Mouse (Mus musculus) midbrain, embryonic 11.5 days (tissue): ENCODE data around the gene Muc4. TPM values are rescaled to one million over a fixed set of nuclear protein-coding genes. Genes with fewer than 3 reads are reported as not detected.

ENCODE experiments used
- ATAC-seq: fragments of 200-750 bp; cut with Nextera tagmentation; 2 replicates; pipeline ENCODE4 v1.8.0; 2017; ENCODE audit warnings: moderate TSS enrichment, moderate library complexity; ENCODE audit not compliant: low FRiP score
- DNase-seq: peaks from one replicate; pipeline ENCODE4 v3.0.0; 2015; ENCODE audit warnings: low spot score; ENCODE audit errors: missing footprints
- H3K27ac ChIP-seq: fragments of 300-500 bp; sonication (generic); 2 replicates; pipeline ENCODE4 v1.5.1; 2014; ENCODE audit warnings: low read depth, low read length
- H3K27me3 ChIP-seq: fragments of 300-500 bp; sonication (generic); 2 replicates; pipeline ENCODE4 v1.6.1; 2014; ENCODE audit warnings: mild to moderate bottlenecking, low read length, moderate library complexity, mixed read lengths; ENCODE audit not compliant: control insufficient read depth, insufficient read depth
- H3K36me3 ChIP-seq: fragments of 300-500 bp; sonication (generic); 2 replicates; pipeline ENCODE4 v1.6.1; 2014; ENCODE audit warnings: mild to moderate bottlenecking, low read length, moderate library complexity, mixed read lengths; ENCODE audit not compliant: control insufficient read depth, insufficient read depth
- H3K4me1 ChIP-seq: fragments of 300-500 bp; sonication (generic); 2 replicates; pipeline ENCODE4 v1.6.1; 2014; ENCODE audit warnings: low read length; ENCODE audit not compliant: control insufficient read depth, insufficient read depth
- H3K4me2 ChIP-seq: fragments of 300-500 bp; sonication (generic); 2 replicates; pipeline ENCODE4 v1.6.1; 2014; ENCODE audit warnings: mild to moderate bottlenecking, moderate library complexity
- H3K4me3 ChIP-seq: fragments of 300-500 bp; sonication (generic); 2 replicates; pipeline ENCODE4 v1.5.1; 2014; ENCODE audit warnings: low read depth, low read length
- H3K9ac ChIP-seq: fragments of 300-500 bp; sonication (generic); 2 replicates; pipeline ENCODE4 v1.6.1; 2014; ENCODE audit warnings: low read length
- H3K9me3 ChIP-seq: fragments of 300-500 bp; sonication (generic); 2 replicates; pipeline ENCODE4 v1.6.1; 2016; ENCODE audit warnings: low read length; ENCODE audit not compliant: control insufficient read depth
- WGBS: fragments of 180-500 bp; shearing (Covaris S2); extraction: QIAGEN DNeasy Blood & Tissue Kit; methylation state at CpG from one replicate; pipeline ENCODE4 v1.1.7; 2014; 5-methylcytosine and 5-hydroxymethylcytosine counted together
- polyA plus RNA-seq: library from polyadenylated mRNA; unstranded; fragments of >200 nt; fragmentation: Nextera tagmentation; extraction: Ambion mirVana; gene quantifications from 2 replicates; pipeline ENCODE4 v1.2.1, GENCODE M21; 2014

The Muc4 gene
- polyA plus RNA-seq, 1 experiment from 2014 or later = 0.29 TPM

DNA sequence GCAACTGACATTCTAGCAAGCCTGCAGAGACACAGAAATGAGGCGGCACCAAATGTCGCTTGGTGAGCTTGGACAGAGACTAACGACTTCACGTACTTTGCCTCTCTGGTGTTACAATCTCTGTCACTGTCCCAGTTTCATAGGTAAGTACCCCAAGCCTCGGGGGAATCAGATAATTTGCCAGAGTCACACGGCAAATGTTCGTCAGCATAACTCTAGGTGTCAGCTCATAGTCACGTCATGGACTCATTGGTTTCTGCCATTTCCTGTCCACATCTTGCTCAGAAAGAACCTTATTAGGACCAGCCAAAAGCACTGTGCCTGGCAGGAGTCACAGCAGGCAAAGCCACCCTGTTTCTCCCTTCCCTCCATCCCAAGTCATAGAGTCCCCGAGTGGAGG, 5.7 kb downstream of the Muc4 start:
- Histone ChIP-seq H3K36me3 (no peaks in the 10 kb centered on the region), H3K4me1 (peaks cover 2% of the 10 kb centered on the region; the same call in 1 of the 2 replicates), H3K27me3 (no peaks in the 10 kb centered on the region), H3K9me3 (no peaks in the 10 kb centered on the region), H3K9ac (no peak overlapping the region), H3K4me3 (no peak overlapping the region), H3K27ac (no peak overlapping the region), H3K4me2 (no peak overlapping the region)
- WGBS = 87% methylated on average over 9 of the region's 9 CpGs
- ATAC-seq (no peak), DNase-seq (peak; percentile 35)

DNA sequence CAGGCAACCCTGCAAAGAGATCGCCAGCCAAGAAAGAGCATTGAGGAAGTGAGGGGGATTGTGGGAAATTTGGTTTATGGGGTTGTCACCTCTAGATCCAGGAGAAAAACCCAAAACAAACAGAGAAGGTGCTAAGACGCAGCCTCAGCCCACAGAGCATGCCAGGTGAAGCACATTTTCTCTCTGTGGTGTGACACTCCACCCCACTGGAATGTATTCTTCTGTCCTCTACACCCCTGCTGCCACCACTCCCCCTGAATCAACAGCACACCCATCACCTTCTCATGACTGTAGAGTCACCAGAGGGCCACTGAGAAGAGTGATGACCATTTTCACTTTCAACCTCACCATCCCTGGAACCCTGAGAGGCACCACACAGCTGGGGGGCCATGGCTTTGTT, 7.0 kb downstream of the Muc4 start:
- Histone ChIP-seq H3K36me3 (no peaks in the 10 kb centered on the region), H3K27me3 (no peaks in the 10 kb centered on the region), H3K4me2 (no peak overlapping the region), H3K9me3 (no peaks in the 10 kb centered on the region), H3K4me3 (no peak overlapping the region), H3K4me1 (peaks cover 2% of the 10 kb centered on the region; the same call in 1 of the 2 replicates), H3K27ac (no peak overlapping the region), H3K9ac (no peak overlapping the region)
- ATAC-seq = no peak
- no peak for DNase-seq
- 91% methylated on average over 2 of the region's 2 CpGs for WGBS

DNA sequence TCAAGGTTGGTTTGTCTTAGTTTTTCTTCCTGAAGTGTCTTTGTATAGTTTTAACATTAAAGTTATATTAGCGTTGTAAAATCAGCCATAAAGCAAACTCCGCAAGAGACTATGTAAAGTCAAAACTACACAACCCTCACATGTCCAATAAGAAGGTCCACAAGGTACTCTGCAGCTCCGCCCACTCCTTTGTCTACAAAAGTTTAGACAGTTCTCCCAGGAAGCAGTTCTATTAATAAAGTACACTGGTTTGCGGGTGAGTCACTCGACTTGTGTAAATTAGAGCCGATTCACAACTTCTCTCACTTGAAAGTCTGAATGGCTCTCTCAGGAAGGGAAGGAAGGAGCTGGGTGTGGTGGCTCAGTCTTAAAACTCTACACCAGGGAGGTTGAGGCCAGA, 10.2 kb downstream of the Muc4 start:
- Histone ChIP-seq H3K27me3 (no peaks in the 10 kb centered on the region), H3K4me1 (peaks cover 2% of the 10 kb centered on the region; the same call in 1 of the 2 replicates), H3K9ac (no peak overlapping the region), H3K9me3 (no peaks in the 10 kb centered on the region), H3K36me3 (no peaks in the 10 kb centered on the region), H3K4me3 (no peak overlapping the region), H3K27ac (no peak overlapping the region), H3K4me2 (no peak overlapping the region)
- DNase-seq = peak; percentile 54
- ATAC-seq = no peak
- 87% methylated on average over 6 of the region's 6 CpGs for WGBS

DNA sequence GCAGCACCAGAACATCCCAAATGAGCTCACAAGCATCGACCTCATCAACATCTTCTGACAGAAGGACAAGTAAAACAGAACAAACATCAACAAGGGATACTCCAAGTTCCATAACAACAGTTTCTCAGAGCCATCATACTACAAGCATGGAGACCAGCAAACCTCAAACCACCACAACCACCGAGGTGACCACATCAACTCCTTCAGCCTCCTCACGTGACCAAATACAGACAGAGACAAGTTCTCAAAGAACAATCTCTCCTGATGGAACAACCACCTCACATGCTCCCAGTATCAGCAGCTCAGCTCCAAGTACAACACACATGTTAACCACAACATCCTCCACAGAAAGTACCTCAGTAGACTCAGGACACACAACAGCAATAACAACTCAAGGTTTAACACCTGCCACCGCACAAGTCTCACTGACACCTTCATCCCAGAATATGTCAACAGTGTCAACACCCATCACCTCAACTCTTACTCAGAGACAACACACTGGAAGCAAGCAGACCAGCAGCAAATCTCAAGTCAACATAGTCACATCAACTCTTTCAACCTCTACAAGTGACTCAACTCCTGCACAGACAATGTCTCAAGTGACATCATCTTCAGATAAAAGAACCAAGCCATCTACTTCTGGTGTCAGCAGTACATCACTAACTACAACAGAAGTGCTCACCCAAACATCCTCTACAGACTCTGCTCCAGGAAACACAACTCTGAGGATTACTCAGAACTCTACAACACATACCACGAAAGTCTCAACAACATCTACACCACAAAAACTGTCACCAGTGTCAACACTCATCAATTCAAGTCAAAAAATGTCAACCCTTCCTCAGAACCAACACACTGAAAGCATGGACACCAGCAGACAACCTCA, 14.8 kb downstream of the Muc4 start:
- H3K27ac ChIP-seq = no peak overlapping the region
- no peaks in the 10 kb centered on the region for H3K36me3 ChIP-seq
- no peak overlapping the region for H3K9ac ChIP-seq
- H3K4me3 ChIP-seq = no peak overlapping the region
- 77% methylated on average over 5 of the region's 5 CpGs for WGBS
- DNase-seq (no peak), ATAC-seq (no peak)
- no peaks in the 10 kb centered on the region for H3K9me3 ChIP-seq
- H3K27me3 ChIP-seq = no peaks in the 10 kb centered on the region
- H3K4me2 ChIP-seq = no peak overlapping the region
- 0 out of 2 replicates have a peak, but pooled peaks cover 1% of the 10 kb centered on the region for H3K4me1 ChIP-seq

DNA sequence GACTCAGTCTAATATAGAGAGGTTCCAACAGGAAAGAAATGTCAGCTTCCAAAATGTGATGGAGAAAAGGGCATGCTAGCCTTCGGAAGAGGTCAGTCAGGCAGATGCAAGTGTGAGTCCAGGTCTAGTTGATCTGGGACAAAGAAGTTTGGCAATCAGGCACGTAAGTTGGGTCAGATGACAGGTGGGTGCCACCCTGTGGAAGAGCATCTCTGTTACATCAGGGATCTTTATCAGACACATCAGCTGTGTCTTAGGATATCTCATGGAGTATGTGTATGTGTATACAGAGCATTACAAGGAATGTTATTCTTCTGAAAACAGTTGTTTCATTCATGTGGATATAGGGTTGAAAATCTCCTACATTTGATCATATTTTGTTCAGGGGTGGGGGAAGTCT, 28.9 kb downstream of the Muc4 start:
- DNase-seq = no peak
- Histone ChIP-seq H3K9me3 (no peaks in the 10 kb centered on the region), H3K4me3 (no peak overlapping the region), H3K27me3 (no peaks in the 10 kb centered on the region), H3K4me2 (no peak overlapping the region), H3K9ac (no peak overlapping the region), H3K27ac (no peak overlapping the region), H3K4me1 (no peaks in the 10 kb centered on the region), H3K36me3 (no peaks in the 10 kb centered on the region)
- 84% methylated on average over 2 of the region's 2 CpGs for WGBS
- ATAC-seq = no peak

DNA sequence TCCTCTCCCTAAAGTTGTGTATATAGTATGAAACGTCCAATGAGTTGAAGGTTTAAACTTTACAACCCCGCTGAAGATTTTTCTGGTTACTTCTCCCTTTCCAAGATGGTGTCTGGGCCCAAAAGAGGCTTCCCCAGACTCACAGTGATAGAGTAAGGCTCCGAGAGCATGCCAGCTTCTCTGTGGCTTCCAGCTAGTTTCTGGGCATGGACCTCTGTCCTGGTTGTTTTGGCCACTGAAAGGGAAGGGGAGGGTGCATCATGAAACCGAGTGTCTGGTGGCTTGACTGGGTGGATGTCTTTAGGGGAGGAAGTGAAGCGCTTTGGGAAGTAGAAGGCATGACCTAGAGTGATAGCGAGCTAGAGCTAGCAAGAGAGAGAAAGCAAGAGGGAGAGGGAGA, 29.3 kb downstream of the Muc4 start:
- 84% methylated on average over 6 of the region's 6 CpGs for WGBS
- H3K27ac ChIP-seq = no peak overlapping the region
- no peaks in the 10 kb centered on the region for H3K36me3 ChIP-seq
- ATAC-seq = no peak
- H3K4me3 ChIP-seq = no peak overlapping the region
- no peaks in the 10 kb centered on the region for H3K4me1 ChIP-seq
- no peaks in the 10 kb centered on the region for H3K27me3 ChIP-seq
- no peaks in the 10 kb centered on the region for H3K9me3 ChIP-seq
- no peak for DNase-seq
- no peak overlapping the region for H3K4me2 ChIP-seq
- H3K9ac ChIP-seq = no peak overlapping the region

DNA sequence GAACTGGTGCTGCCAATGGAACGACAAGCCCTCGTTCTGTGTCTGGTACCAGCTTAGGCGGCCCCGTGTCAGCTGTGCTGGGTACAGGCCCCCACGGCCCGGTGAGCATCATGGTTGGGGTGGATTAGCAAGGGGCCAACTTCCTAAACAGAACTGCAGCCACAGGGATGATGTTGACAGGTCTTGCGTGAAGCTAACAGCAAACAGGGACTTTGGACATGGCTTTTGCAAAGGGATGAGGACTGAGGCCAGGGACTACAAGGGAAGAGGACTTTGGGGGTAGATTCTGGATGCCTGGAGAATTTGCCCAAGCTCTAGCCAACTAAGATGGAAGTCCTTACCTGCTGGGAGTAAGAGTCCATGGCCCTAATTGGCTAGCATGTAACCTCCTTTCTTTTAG, 31.2 kb downstream of the Muc4 start:
- ATAC-seq (no peak), DNase-seq (peak; percentile 41)
- no peaks in the 10 kb centered on the region for H3K9me3 ChIP-seq
- H3K9ac ChIP-seq = no peak overlapping the region
- WGBS = 93% methylated on average over 7 of the region's 7 CpGs
- no peak overlapping the region for H3K27ac ChIP-seq
- H3K4me3 ChIP-seq = no peak overlapping the region
- H3K4me2 ChIP-seq = no peak overlapping the region
- no peaks in the 10 kb centered on the region for H3K27me3 ChIP-seq
- H3K36me3 ChIP-seq = no peaks in the 10 kb centered on the region
- H3K4me1 ChIP-seq = peaks cover 2% of the 10 kb centered on the region; the same call in 1 of the 2 replicates

DNA sequence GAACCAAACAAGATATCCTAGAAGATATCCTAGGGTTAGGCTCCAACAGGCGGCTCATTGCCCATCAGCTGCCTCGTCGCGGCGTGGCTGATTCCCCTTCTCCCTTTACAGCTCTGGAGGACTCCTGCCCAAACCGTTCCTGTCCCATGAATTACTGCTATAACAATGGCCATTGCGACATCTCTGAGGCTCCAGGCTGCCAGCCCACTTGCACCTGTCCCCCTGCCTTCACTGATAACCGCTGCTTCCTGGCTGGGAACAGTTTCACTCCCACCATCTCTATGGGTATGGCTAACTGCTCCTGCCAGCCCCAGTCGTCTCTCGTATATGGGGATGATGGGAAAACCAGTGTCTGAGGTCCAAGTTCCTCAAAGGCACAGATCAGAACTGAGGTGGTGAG, 41.0 kb downstream of the Muc4 start:
- Histone ChIP-seq H3K27ac (no peak overlapping the region), H3K4me2 (no peak overlapping the region), H3K4me1 (no peaks in the 10 kb centered on the region), H3K9ac (no peak overlapping the region), H3K27me3 (no peaks in the 10 kb centered on the region), H3K4me3 (no peak overlapping the region), H3K36me3 (no peaks in the 10 kb centered on the region), H3K9me3 (no peaks in the 10 kb centered on the region)
- DNase-seq (no peak), ATAC-seq (no peak)
- WGBS = 79% methylated on average over 10 of the region's 10 CpGs

DNA sequence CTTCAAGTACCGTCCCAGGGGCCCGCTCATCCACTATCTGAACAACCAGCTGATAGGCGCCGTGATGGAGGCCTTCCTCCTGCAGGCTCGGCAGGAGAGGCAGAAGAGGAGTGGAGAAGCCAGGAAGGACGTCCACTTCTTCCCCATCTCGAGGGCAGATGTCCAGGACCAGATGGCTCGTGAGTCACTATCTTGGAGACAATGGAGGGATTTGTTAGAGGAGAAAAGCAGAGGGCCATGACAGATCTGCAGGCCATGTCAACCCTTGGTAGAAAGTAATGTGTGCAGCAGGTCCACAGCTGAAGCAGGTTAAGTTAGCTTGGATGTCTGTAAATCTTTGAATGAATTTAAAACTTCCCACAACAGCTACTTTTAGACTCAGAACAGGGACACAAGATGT, 43.3 kb downstream of the Muc4 start:
- peak; percentile 74 for DNase-seq
- H3K36me3 ChIP-seq = no peaks in the 10 kb centered on the region
- H3K4me3 ChIP-seq = no peak overlapping the region
- H3K9me3 ChIP-seq = no peaks in the 10 kb centered on the region
- 0 out of 2 replicates have a peak, but pooled peaks cover 2% of the 10 kb centered on the region for H3K4me1 ChIP-seq
- ATAC-seq = no peak
- WGBS = 62% methylated on average over 8 of the region's 8 CpGs
- no peak overlapping the region for H3K27ac ChIP-seq
- no peak overlapping the region for H3K9ac ChIP-seq
- H3K4me2 ChIP-seq = no peak overlapping the region
- H3K27me3 ChIP-seq = no peaks in the 10 kb centered on the region
